Mouse (Mus musculus) embryonic facial prominence, embryonic 10.5 days (tissue): Measurements from ENCODE around the gene Cdc20. TPM values are rescaled to one million over a fixed set of nuclear protein-coding genes. Genes with fewer than 3 reads are reported as not detected.

Experiments
- polyA plus RNA-seq: library from polyadenylated mRNA; unstranded; fragments of >200 nt; fragmentation: Nextera tagmentation; extraction: Ambion mirVana; gene quantifications from 2 replicates; pipeline ENCODE4 v1.2.1, GENCODE M21; 2016

Gene Cdc20
- polyA plus RNA-seq, 1 experiment from 2014 or later = 402 TPM

Other genes with a start within 250 kb of the Cdc20 start
- gene Ptprf, start 145.9 kb downstream of the Cdc20 start, polyA plus RNA-seq = 88.2 and 95.5 TPM in 2 replicates
- gene Szt2, start 28.1 kb downstream of the Cdc20 start, polyA plus RNA-seq = 8.2 and 9.4 TPM in 2 replicates
- 152 and 155 TPM in 2 replicates for gene Med8, start 28.0 kb downstream of the Cdc20 start, polyA plus RNA-seq
- 46.9 and 49.9 TPM in 2 replicates for gene Elovl1, start 9.3 kb downstream of the Cdc20 start, polyA plus RNA-seq
- 0.94 and 1.2 TPM in 2 replicates for gene Mpl, start 20.2 kb upstream of the Cdc20 start, polyA plus RNA-seq
- gene Tie1, start 52.7 kb upstream of the Cdc20 start, polyA plus RNA-seq = 15.4 and 16.5 TPM in 2 replicates
- gene 2610528J11Rik, start 89.6 kb upstream of the Cdc20 start, polyA plus RNA-seq = 3.9 TPM in 2 replicates
- gene Tmem125, start 106.7 kb upstream of the Cdc20 start, polyA plus RNA-seq = 0.79 and 1.1 TPM in 2 replicates
- 0.39 and 0.49 TPM in 2 replicates for gene Cfap57, start 183.4 kb upstream of the Cdc20 start, polyA plus RNA-seq
- 191 and 209 TPM in 2 replicates for gene Ebna1bp2, start 183.4 kb upstream of the Cdc20 start, polyA plus RNA-seq
- not detected in 2 replicates for gene Olfr62, start 221.6 kb upstream of the Cdc20 start, polyA plus RNA-seq